Mouse (Mus musculus) olfactory bulb, adult 2 months (tissue): ENCODE measurements around the gene Celf6. TPM values are rescaled to one million over a fixed set of nuclear protein-coding genes. Genes with fewer than 3 reads are reported as not detected.
A peak's percentile ranks its signal among the peaks of the same experiment; 100 is the strongest.

ENCODE experiments used
- H3K27ac ChIP-seq: fragments of 200-500 bp; 2 replicates; pipeline ENCODE4 v1.5.1; 2012; ENCODE audit warnings: low read depth, low read length; ENCODE audit not compliant: insufficient read depth
- H3K4me1 ChIP-seq: fragments of 200-500 bp; 2 replicates; pipeline ENCODE4 v1.6.1; 2012; ENCODE audit warnings: low read length; ENCODE audit not compliant: control insufficient read depth, insufficient read depth
- H3K4me3 ChIP-seq: fragments of 200-500 bp; 2 replicates; pipeline ENCODE4 v1.5.1; 2012; ENCODE audit warnings: mild to moderate bottlenecking, low read depth, low read length, moderate library complexity; ENCODE audit not compliant: insufficient read depth
- CTCF ChIP-seq: fragments of 200-500 bp; IDR thresholded peaks from 2 replicates; pipeline ENCODE4 v1.5.1; 2012; ENCODE audit warnings: low read depth, mild to moderate bottlenecking, low read length, moderate library complexity; ENCODE audit not compliant: insufficient read depth
- POLR2A ChIP-seq: fragments of 200-500 bp; IDR thresholded peaks from 2 replicates; pipeline ENCODE4 v1.6.1; 2012; ENCODE audit warnings: mild to moderate bottlenecking, low read depth, low read length, moderate library complexity; ENCODE audit not compliant: insufficient read depth
- WGBS: fragments of 180-500 bp; shearing (Covaris S2); methylation state at CpG from one replicate; pipeline ENCODE4 v1.1.7; 2018; 5-methylcytosine and 5-hydroxymethylcytosine counted together
- polyA plus RNA-seq: library from polyadenylated mRNA; stranded (reverse); fragments of >200 nt; gene quantifications from 2 replicates; pipeline ENCODE4 v1.2.4, GENCODE M21; 2012; ENCODE audit warnings: low replicate concordance; ENCODE audit not compliant: missing spikeins, insufficient read depth, insufficient read length

The Celf6 gene
- polyA plus RNA-seq, 1 experiment, result not detected

- TF ChIP-seq POLR2A, result no peak
- TF ChIP-seq CTCF, result no peak
- Histone ChIP-seq H3K27ac (no peak overlapping the region), H3K4me1 (no peaks in the 10 kb centered on the region), H3K4me3 (no peak overlapping the region)
- 57% methylated on average over 6 of the region's 6 CpGs for WGBS
Observed at GRCm38 (mm10) chr9:59605967-59606366, 28.2 kb downstream of the Celf6 start.

DNA sequence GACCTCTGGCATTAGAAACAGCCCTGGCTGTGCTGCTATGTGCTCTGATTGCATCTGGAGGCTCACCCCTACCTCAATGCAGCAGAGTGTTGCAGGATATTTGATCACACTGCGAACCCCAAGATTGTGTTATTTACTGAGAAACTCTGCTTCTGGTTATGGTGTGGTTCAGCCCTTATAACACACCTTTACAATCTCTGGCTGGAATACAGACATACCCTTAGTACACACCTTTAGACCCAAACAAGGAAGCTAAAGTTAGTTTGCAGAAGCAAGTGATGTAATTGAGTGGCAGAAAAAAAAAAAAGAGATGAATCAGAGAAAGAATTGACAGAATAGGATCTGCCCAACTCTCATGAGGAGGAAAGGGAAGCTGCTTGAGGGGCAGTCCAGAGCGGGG lies 33.2 kb downstream of the Celf6 start:
- WGBS, result 94% methylated on average over 2 of the region's 2 CpGs
- Histone ChIP-seq H3K4me1 (no peaks in the 10 kb centered on the region), H3K4me3 (no peak overlapping the region), H3K27ac (no peak overlapping the region)
- no peak for TF ChIP-seq POLR2A

GRCm38 (mm10) chr9:59615797-59616196 lies 38.1 kb downstream of the Celf6 start:
- H3K4me1 ChIP-seq, result no peaks in the 10 kb centered on the region
- 73% methylated on average over 2 of the region's 2 CpGs for WGBS
- TF ChIP-seq POLR2A, result no peak
- no peak for TF ChIP-seq CTCF
- H3K4me3 ChIP-seq, result no peak overlapping the region
- no peak overlapping the region for H3K27ac ChIP-seq

DNA sequence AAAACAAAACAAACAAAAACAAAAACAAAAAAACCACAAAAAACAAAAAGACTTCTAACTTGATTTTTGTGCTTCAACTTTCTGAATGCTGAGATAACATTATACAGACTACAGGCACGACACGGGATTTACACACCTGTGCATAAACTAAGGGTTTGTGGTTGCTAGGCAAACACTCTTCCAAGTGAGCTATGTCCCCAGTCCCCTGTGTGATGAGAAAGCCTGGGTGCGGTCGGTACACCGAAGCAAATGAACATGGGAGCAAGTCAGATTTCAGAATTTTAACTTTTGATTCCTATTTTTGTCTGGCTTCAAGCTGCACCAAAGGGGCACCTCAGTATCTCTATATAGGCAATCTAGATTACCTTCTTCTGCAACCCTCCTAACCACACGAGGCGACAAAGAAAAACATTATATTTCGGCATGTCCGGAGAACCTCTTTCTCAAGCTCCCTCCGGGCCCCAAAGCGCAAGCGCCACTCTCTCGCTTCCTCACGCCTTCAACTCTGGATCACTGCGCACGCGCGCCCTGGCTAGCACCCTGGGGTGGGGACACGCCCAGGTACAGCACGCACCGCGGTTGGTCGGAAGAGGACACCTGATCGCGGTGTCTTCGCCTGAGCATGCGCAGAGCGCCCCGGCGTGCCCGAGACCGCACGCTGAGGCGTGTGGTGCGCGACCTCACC lies 39.0 kb downstream of the Celf6 start, which contains the start of gene Parp6:
TSS of gene Parp6 (plus strand) at position 663 of the 685 bp plus-strand sequence.
- TF ChIP-seq CTCF, result no peak
- TF ChIP-seq POLR2A, result peak; percentile 64
- H3K27ac ChIP-seq, result peak within 1 kb of the TSS; percentile 10; the same call in 1 of the 2 replicates
- WGBS, result under 1% methylated on average over 35 of the region's 36 CpGs
- H3K4me3 ChIP-seq, result peak within 1 kb of the TSS; percentile 92
- no peaks in the 10 kb centered on the region for H3K4me1 ChIP-seq

- H3K4me3 ChIP-seq, result peak overlapping the region; percentile 92
- no peaks in the 10 kb centered on the region for H3K4me1 ChIP-seq
- TF ChIP-seq POLR2A (no peak; the same call in 1 of the 2 replicates), CTCF (no peak)
- under 1% methylated on average over 54 of the region's 58 CpGs for WGBS
- no peak overlapping the region for H3K27ac ChIP-seq
Observed at GRCm38 (mm10) chr9:59617307-59617973, 39.7 kb downstream of the Celf6 start.

DNA sequence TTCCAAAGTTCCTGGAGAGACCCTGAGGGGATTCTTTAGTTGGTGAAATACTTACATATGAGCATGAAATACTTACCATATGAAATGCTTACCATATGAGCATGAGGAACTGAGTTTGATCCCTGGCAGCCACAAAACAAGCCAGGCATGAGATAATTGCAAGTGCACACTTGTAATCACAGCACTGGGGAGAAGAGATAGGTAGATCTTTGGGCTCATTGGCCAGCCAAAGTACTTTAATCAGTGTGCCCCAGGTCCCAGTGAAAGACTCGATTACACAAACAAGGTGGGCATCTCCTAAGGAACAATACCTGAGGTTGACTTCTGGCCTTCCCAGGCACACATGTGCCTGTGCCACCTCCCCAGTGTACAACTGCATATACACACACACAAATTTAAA lies 60.7 kb downstream of the Celf6 start:
- 82% methylated on average over 1 of the region's 1 CpGs for WGBS
- TF ChIP-seq CTCF (no peak), POLR2A (no peak)

GRCm38 (mm10) chr9:59639936-59640335 lies 62.2 kb downstream of the Celf6 start:
- no peak for TF ChIP-seq CTCF
- TF ChIP-seq POLR2A, result no peak
- WGBS, result 91% methylated on average over 4 of the region's 4 CpGs
- Histone ChIP-seq H3K27ac (no peak overlapping the region), H3K4me1 (no peaks in the 10 kb centered on the region), H3K4me3 (no peak overlapping the region)

More for the DNA sequence above, 60.7 kb downstream of the Celf6 start:
- H3K4me3 ChIP-seq, result no peak overlapping the region
- H3K4me1 ChIP-seq, result no peaks in the 10 kb centered on the region
- H3K27ac ChIP-seq, result no peak overlapping the region

DNA sequence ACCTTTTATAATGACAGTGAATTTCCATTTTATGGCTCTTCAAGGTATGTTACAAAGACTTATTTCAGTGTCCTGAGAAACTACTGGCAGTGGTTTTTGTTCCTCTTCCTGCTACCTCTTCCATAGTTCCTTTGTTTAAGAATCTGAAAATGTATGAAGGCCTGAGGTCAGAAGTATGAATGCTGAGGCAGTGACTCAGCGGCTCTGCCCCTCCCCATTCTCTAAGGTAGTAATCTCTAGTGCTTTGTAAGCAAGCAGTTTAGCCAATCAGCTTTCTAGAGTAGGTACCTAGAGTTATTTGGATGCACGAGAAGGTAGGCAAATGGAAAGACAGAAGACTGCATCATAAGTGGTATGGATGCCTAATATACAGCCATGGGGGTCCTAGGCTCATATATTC lies 63.6 kb downstream of the Celf6 start:
- 80% methylated on average over 2 of the region's 2 CpGs for WGBS
- H3K4me1 ChIP-seq, result no peaks in the 10 kb centered on the region
- no peak overlapping the region for H3K27ac ChIP-seq
- no peak for TF ChIP-seq POLR2A
- TF ChIP-seq CTCF, result no peak
- H3K4me3 ChIP-seq, result no peak overlapping the region

GRCm38 (mm10) chr9:59649911-59650310 lies 72.2 kb downstream of the Celf6 start:
- TF ChIP-seq POLR2A, result no peak
- TF ChIP-seq CTCF, result no peak
- 98% methylated on average over 4 of the region's 4 CpGs for WGBS
- H3K27ac ChIP-seq, result no peak overlapping the region
- H3K4me1 ChIP-seq, result no peaks in the 10 kb centered on the region
- no peak overlapping the region for H3K4me3 ChIP-seq
